Mouse (Mus musculus) intestine, embryonic 16.5 days (tissue): Measurements from ENCODE around the gene Gpx4. TPM values are rescaled to one million over a fixed set of nuclear protein-coding genes. Genes with fewer than 3 reads are reported as not detected.
A peak's percentile ranks its signal among the peaks of the same experiment; 100 is the strongest.

Experiments
- ATAC-seq: fragments of 200-750 bp; cut with Nextera tagmentation; 2 replicates; pipeline ENCODE4 v1.8.0; 2017; ENCODE audit warnings: moderate TSS enrichment, moderate library complexity
- H3K27ac ChIP-seq: fragments of 300-500 bp; sonication (generic); 2 replicates; pipeline ENCODE4 v1.5.1; 2014; ENCODE audit warnings: mild to moderate bottlenecking, low read length
- H3K27me3 ChIP-seq: fragments of 300-500 bp; sonication (generic); replicated peaks from 2 replicates; pipeline ENCODE4 v1.6.1; 2014; ENCODE audit warnings: low read length, control low read depth, mixed read lengths; ENCODE audit not compliant: control insufficient read depth, insufficient read depth
- H3K36me3 ChIP-seq: fragments of 300-500 bp; sonication (generic); 2 replicates; pipeline ENCODE4 v1.6.1; 2014; ENCODE audit warnings: low read length, control low read depth; ENCODE audit not compliant: control insufficient read depth, insufficient read depth
- H3K4me1 ChIP-seq: fragments of 300-500 bp; sonication (generic); 2 replicates; pipeline ENCODE4 v1.6.1; 2014; ENCODE audit warnings: low read length, control low read depth, mixed read lengths; ENCODE audit not compliant: control insufficient read depth, insufficient read depth
- H3K4me2 ChIP-seq: fragments of 300-500 bp; sonication (generic); 2 replicates; pipeline ENCODE4 v1.6.1; 2014; ENCODE audit warnings: low read depth, low read length, control low read depth
- H3K4me3 ChIP-seq: fragments of 300-500 bp; sonication (generic); 2 replicates; pipeline ENCODE4 v1.5.1; 2014; ENCODE audit warnings: mild to moderate bottlenecking, low read length
- H3K9ac ChIP-seq: fragments of 300-500 bp; sonication (generic); 2 replicates; pipeline ENCODE4 v1.6.1; 2014; ENCODE audit warnings: low read depth, low read length
- H3K9me3 ChIP-seq: fragments of 300-500 bp; sonication (generic); 2 replicates; pipeline ENCODE4 v1.6.1; 2016; ENCODE audit warnings: low read length, control low read depth; ENCODE audit not compliant: control insufficient read depth
- WGBS: fragments of 180-500 bp; shearing (Covaris S2); extraction: QIAGEN DNeasy Blood & Tissue Kit; methylation state at CpG from one replicate; pipeline ENCODE4 v1.1.7; 2014; 5-methylcytosine and 5-hydroxymethylcytosine counted together
- polyA plus RNA-seq: library from polyadenylated mRNA; unstranded; fragments of >200 nt; fragmentation: Nextera tagmentation; extraction: Ambion mirVana; gene quantifications from 2 replicates; pipeline ENCODE4 v1.2.1, GENCODE M21; 2015

Gene Gpx4
- polyA plus RNA-seq, 1 experiment from 2014 or later, result 942 TPM

- no peaks in the 10 kb centered on the region for H3K27me3 ChIP-seq
- H3K9me3 ChIP-seq, result no peaks in the 10 kb centered on the region
- no peak overlapping the region for H3K4me3 ChIP-seq
- peak overlapping the region; percentile 2; the same call in 1 of the 2 replicates for H3K27ac ChIP-seq
- H3K9ac ChIP-seq, result peak overlapping the region; percentile 33; the same call in 1 of the 2 replicates
- H3K36me3 ChIP-seq, result peaks cover 10% of the 10 kb centered on the region
- WGBS, result 58% methylated on average over 9 of the region's 9 CpGs
- peaks cover 11% of the 10 kb centered on the region for H3K4me1 ChIP-seq
- H3K4me2 ChIP-seq, result no peak overlapping the region
- ATAC-seq, result no peak
These were observed 38.0 kb downstream of the Gpx4 start for GRCm38 (mm10) chr10:80084817-80085487.

- 61% methylated on average over 3 of the region's 3 CpGs for WGBS
- ATAC-seq, result no peak
- no peak overlapping the region for H3K9ac ChIP-seq
- no peak overlapping the region for H3K4me2 ChIP-seq
- no peak overlapping the region for H3K27ac ChIP-seq
- H3K27me3 ChIP-seq, result no peaks in the 10 kb centered on the region
- no peak overlapping the region for H3K4me3 ChIP-seq
- H3K36me3 ChIP-seq, result peaks cover 10% of the 10 kb centered on the region
- H3K9me3 ChIP-seq, result no peaks in the 10 kb centered on the region
- H3K4me1 ChIP-seq, result peaks cover 6% of the 10 kb centered on the region; the same call in 1 of the 2 replicates
These were observed 39.9 kb downstream of the Gpx4 start for GRCm38 (mm10) chr10:80086847-80087246.

- Histone ChIP-seq H3K36me3 (peaks cover 4% of the 10 kb centered on the region), H3K9ac (no peak overlapping the region), H3K27me3 (no peaks in the 10 kb centered on the region), H3K9me3 (no peaks in the 10 kb centered on the region), H3K4me2 (no peak overlapping the region), H3K4me1 (peaks cover 6% of the 10 kb centered on the region; the same call in 1 of the 2 replicates), H3K27ac (no peak overlapping the region), H3K4me3 (no peak overlapping the region)
- no peak for ATAC-seq
- 91% methylated on average over 8 of the region's 8 CpGs for WGBS
These were observed 40.5 kb downstream of the Gpx4 start for GRCm38 (mm10) chr10:80087483-80087882.

GRCm38 (mm10) chr10:80089146-80089545 is 42.2 kb downstream of the Gpx4 start:
- no peaks in the 10 kb centered on the region for H3K9me3 ChIP-seq
- peak overlapping the region; percentile 14; the same call in 1 of the 2 replicates for H3K9ac ChIP-seq
- no peaks in the 10 kb centered on the region for H3K27me3 ChIP-seq
- no peak overlapping the region for H3K4me2 ChIP-seq
- no peak overlapping the region for H3K4me3 ChIP-seq
- 50% methylated on average over 4 of the region's 4 CpGs for WGBS
- H3K4me1 ChIP-seq, result peaks cover 6% of the 10 kb centered on the region; the same call in 1 of the 2 replicates
- H3K27ac ChIP-seq, result no peak overlapping the region
- no peaks in the 10 kb centered on the region for H3K36me3 ChIP-seq
- no peak for ATAC-seq

GRCm38 (mm10) chr10:80091527-80091926 is 44.6 kb downstream of the Gpx4 start:
- no peaks in the 10 kb centered on the region for H3K9me3 ChIP-seq
- H3K27ac ChIP-seq, result no peak overlapping the region
- 89% methylated on average over 6 of the region's 6 CpGs for WGBS
- no peak overlapping the region for H3K4me2 ChIP-seq
- ATAC-seq, result no peak
- H3K9ac ChIP-seq, result no peak overlapping the region
- no peaks in the 10 kb centered on the region for H3K36me3 ChIP-seq
- no peaks in the 10 kb centered on the region for H3K27me3 ChIP-seq
- peaks cover 10% of the 10 kb centered on the region for H3K4me1 ChIP-seq
- no peak overlapping the region for H3K4me3 ChIP-seq

- Histone ChIP-seq H3K4me3 (no peak overlapping the region), H3K9ac (no peak overlapping the region), H3K9me3 (no peaks in the 10 kb centered on the region), H3K4me2 (no peak overlapping the region), H3K36me3 (no peaks in the 10 kb centered on the region), H3K4me1 (peaks cover 21% of the 10 kb centered on the region), H3K27me3 (no peaks in the 10 kb centered on the region), H3K27ac (no peak overlapping the region)
- no peak for ATAC-seq
- 75% methylated on average over 5 of the region's 5 CpGs for WGBS
These were observed 45.7 kb downstream of the Gpx4 start for GRCm38 (mm10) chr10:80092690-80093089.

GRCm38 (mm10) chr10:80094085-80094484 is 47.1 kb downstream of the Gpx4 start:
- Histone ChIP-seq H3K9me3 (no peaks in the 10 kb centered on the region), H3K27me3 (no peaks in the 10 kb centered on the region), H3K4me2 (no peak overlapping the region), H3K4me3 (no peak overlapping the region), H3K36me3 (no peaks in the 10 kb centered on the region), H3K4me1 (peaks cover 25% of the 10 kb centered on the region), H3K27ac (no peak overlapping the region), H3K9ac (no peak overlapping the region)
- no peak for ATAC-seq
- 96% methylated on average over 6 of the region's 6 CpGs for WGBS

GRCm38 (mm10) chr10:80094684-80095083 is 47.7 kb downstream of the Gpx4 start:
- Histone ChIP-seq H3K9me3 (no peaks in the 10 kb centered on the region), H3K36me3 (no peaks in the 10 kb centered on the region), H3K27me3 (no peaks in the 10 kb centered on the region), H3K4me3 (no peak overlapping the region), H3K27ac (no peak overlapping the region), H3K4me1 (peaks cover 31% of the 10 kb centered on the region), H3K4me2 (no peak overlapping the region), H3K9ac (no peak overlapping the region)
- ATAC-seq, result no peak
- WGBS, result 85% methylated on average over 3 of the region's 3 CpGs

- no peak overlapping the region for H3K9ac ChIP-seq
- ATAC-seq, result no peak
- WGBS, result 88% methylated on average over 5 of the region's 5 CpGs
- peaks cover 39% of the 10 kb centered on the region for H3K4me1 ChIP-seq
- no peak overlapping the region for H3K27ac ChIP-seq
- H3K27me3 ChIP-seq, result no peaks in the 10 kb centered on the region
- H3K9me3 ChIP-seq, result no peaks in the 10 kb centered on the region
- H3K36me3 ChIP-seq, result no peaks in the 10 kb centered on the region
- no peak overlapping the region for H3K4me2 ChIP-seq
- no peak overlapping the region for H3K4me3 ChIP-seq
These were observed 48.6 kb downstream of the Gpx4 start for GRCm38 (mm10) chr10:80095547-80095946.

GRCm38 (mm10) chr10:80097275-80097674 is 50.3 kb downstream of the Gpx4 start:
- ATAC-seq, result peak; percentile 11; the same call in 1 of the 2 replicates
- H3K9ac ChIP-seq, result no peak overlapping the region
- peaks cover 53% of the 10 kb centered on the region for H3K4me1 ChIP-seq
- WGBS, result 14% methylated on average over 5 of the region's 7 CpGs
- H3K27ac ChIP-seq, result no peak overlapping the region
- H3K4me3 ChIP-seq, result no peak overlapping the region
- H3K4me2 ChIP-seq, result no peak overlapping the region
- no peaks in the 10 kb centered on the region for H3K9me3 ChIP-seq
- no peaks in the 10 kb centered on the region for H3K27me3 ChIP-seq
- no peaks in the 10 kb centered on the region for H3K36me3 ChIP-seq
